Mouse (Mus musculus) brain, adult 2 months (tissue): ENCODE data around the gene Tmem63b.
"Not testable (repeated sequence)": the region's sequence is repeated elsewhere in the genome, so short reads cannot be mapped to it uniquely, and the experiment has no call there.

Source experiments
- DNase-seq: peaks from one replicate; pipeline ENCODE4 v3.0.0; 2011; ENCODE audit warnings: low read depth, low spot score

Gene Tmem63b

DNA sequence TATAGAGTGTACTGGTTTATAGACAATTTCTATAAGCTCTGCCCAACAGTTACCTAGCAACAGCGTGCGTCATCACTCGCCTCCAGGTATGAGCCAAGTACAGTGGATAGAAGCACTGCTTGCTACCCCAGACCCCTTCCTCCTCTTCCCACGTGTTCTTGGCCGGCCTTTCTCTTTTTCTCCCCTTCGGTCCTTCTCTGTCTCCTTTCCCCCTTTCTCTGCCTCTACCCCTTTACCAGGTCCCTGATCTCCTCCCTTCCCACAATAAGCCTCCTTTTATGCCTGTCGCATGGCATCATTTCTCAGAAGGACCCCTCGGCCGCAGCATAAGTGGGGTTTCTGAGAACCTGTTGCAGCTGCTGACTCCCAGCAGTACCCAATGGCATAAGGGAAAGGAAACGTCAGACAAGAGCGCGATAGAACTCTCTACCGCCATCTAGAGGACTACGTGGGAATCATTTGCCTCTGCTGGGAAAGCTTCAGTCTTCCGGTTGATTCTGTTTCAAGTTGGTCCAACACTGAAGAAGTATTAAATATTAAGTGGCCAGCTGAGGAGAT, 60.0 kb downstream of the Tmem63b start:
- DNase-seq = peak; percentile 92

- not testable (repeated sequence) for DNase-seq
These were observed 63.3 kb downstream of the Tmem63b start for GRCm38 (mm10) chr17:45623425-45623824.

DNA sequence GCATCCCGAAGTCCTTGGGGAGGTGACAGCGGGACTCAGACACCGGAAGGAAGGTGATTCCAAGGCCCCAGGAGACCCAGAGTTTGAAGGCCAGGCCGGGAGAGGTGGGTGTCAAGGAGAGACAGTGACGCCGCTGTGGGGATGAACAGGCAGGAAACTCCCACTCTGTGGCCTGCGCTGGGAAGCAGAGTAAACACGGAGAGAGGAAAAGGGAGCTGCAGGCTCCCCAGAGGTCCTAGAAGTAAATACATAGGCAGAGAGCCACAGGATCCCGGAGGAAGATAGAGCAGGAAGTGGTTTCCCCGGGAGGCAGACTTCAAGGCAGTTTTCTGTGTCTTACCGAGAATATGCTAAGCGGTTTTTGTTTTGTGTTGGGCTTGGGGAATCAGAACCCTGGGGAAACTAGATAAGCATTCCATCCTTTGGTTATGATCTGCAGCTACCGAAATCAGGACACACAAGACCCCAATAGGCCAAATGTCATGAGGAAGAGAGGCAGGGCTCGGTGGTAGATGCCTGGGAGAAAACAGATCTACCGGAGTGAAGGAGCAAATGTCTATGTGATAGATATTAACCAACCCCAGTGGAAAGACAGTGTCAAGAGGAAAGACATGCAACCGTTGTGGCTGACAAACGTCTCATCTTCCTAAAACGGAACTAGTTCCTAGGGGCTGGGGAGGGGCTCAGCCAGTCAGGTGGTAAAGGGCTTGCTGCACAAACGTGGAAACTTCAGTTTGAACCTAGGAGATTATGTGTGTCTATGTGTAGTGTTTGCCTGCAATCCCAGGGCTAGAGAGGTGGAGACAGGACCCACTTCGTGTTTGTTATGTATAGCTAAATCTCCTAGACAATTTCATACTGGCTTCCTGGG, 67.1 kb downstream of the Tmem63b start:
- no peak for DNase-seq

- DNase-seq = no peak
These were observed 67.7 kb downstream of the Tmem63b start for GRCm38 (mm10) chr17:45618941-45619385.

GRCm38 (mm10) chr17:45617655-45618054, 69.0 kb downstream of the Tmem63b start:
- DNase-seq = no peak

DNA sequence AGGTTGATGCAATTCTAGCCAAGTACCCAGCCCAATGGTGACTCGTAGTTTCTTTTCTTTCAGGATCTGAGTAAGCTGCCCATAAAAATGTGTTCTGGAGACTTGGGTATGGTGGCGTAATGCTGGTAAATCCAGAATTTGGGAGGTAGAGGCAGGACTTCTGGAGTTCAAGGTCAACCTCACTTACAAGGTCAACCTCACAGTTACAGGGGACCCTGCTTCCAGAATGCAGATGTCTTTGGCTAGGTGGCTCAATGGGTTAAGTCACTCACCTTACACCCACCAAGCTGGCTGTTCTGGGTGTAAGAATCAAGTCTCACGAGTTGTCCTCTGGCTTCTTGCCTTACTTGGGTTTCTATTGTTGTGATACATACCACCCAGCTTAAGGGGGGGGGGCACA, 70.0 kb downstream of the Tmem63b start:
- no peak for DNase-seq

DNA sequence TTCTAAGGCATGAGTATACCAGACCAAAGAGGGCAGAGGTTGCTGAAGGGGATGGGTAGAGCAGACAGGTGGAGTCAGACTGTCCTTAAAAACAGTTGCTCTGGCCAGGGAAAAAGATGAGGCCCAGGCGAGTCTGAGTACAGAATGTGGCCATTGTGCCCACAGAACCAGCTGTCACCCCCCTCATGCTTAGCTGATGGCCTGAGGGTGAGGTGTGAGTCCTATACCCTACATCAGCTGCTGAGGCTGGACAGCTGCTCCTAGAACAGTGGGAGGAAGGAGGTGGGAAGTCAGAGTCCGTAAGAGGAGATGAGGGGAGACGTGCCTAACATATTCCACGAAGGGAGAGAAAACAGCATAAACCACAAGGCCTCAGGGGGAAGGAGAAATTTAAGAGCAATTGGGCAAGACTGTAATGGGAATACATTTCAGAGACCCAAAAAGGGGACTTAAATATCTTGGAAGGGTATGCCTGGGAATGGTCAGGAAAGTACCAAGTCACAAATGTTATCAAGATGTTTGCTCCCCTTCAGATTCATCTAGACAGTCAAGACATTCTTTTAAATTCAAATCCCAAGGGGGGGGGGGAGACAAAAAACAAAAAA, 70.6 kb downstream of the Tmem63b start:
- DNase-seq = no peak

DNA sequence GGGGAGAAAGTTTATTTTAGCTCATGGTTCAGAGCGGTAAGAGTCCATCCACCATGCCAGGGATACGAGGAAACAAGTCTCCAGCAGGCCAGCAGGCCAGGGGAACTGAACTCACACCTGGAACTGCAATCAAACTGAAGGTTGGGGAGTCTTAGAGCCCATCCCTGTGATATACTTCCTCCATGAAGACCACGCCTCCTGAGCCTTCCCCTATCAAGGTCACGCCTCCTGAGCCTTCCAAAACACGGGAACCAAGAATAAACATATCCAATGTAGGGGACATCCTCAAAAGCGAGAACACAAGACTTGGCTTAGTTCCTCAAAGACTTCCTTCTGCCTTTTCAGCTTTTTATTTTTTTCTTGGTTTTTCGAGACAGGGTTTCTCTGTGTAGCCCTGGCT, 73.8 kb downstream of the Tmem63b start:
- DNase-seq = no peak

DNA sequence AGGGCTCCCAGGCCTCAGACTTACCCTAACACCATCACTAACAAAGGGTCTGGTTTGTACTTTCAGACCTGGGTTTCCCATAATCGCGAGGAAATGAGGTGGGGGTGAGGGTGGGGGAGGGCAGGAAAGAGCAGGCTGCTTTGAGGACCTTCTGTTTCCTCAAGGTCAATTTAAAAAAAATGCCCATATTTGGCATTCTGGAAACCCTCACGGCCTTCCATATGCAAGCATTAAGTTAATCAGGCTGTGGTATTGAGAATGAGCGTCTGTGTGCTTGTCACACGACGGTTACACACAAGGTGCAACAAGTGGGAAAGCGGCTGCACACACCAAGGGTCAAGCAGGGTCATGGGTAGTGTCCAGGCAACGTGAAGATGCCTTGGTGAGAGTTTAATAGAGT, 74.7 kb downstream of the Tmem63b start:
- no peak for DNase-seq
